Mouse (Mus musculus): ENCODE measurements around the gene Rack1.

DNA sequence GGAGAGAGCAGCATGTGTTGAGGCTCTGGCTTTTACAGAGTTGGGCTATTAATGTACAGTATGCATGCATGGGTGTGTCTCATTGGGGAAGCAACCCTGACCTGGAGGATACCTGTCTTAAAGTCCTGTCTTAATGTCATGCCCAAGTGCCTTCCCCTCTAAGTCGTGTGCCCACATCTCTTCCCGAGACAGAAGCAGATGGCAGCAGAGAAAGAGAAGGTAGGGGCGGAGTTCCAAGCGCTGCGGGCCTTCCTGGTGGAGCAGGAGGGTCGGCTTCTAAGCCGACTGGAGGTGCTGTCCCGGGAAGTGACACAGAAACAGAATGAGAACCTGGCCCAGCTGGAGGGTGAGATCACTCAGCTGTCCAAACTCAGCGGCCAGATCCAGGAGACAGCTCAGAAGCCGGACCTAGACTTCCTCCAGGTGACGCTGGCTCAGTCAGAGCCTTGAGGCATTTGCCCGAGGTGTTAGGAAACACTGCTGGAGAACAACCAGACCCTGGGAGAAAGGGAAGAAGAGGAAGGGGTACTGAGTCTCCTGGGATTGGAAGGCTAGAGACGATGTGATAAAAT is 45.2 kb downstream of the Rack1 start:
- TF ChIP-seq ZNF384 (IDR thresholded peaks at IDR 0.05; ENCODE audit: low read depth, low read length) (no peak), POLR2AphosphoS2 (IDR thresholded peaks at IDR 0.05; ENCODE audit: low read length) (no peak), JUND (IDR thresholded peaks at IDR 0.05; ENCODE audit: low read depth, low read length) (no peak), BHLHE40 (IDR thresholded peaks at IDR 0.05; ENCODE audit: borderline replicate concordance, low read depth, low read length) (no peak), CTCF (IDR thresholded peaks at IDR 0.05 in 2 of 3, conservative IDR thresholded peaks at IDR 0.05 in 1 of 3; ENCODE audit: control insufficient read depth in 1 of 3, insufficient read depth in 1 of 3, low read depth in 2 of 3, low read length in 3 of 3, poor library complexity in 1 of 3, severe bottlenecking in 1 of 3) (no peak), TCF12 (IDR thresholded peaks at IDR 0.05; ENCODE audit: low read depth, low read length) (no peak), GATA1 (IDR thresholded peaks at IDR 0.05; ENCODE audit: low read depth, low read length) (no peak), MAX (IDR thresholded peaks at IDR 0.05; ENCODE audit: low read length) (no peak), ELF1 (IDR thresholded peaks at IDR 0.05; ENCODE audit: low read depth, low read length) (no peak)
